Mouse (Mus musculus): ENCODE results near the gene Arhgef19. TPM values are rescaled to one million over a fixed set of nuclear protein-coding genes. Genes with fewer than 3 reads are reported as not detected.

Gene Arhgef19
- polyA plus RNA-seq, 1 experiment from 2014 or later, result 0.61 TPM

DNA sequence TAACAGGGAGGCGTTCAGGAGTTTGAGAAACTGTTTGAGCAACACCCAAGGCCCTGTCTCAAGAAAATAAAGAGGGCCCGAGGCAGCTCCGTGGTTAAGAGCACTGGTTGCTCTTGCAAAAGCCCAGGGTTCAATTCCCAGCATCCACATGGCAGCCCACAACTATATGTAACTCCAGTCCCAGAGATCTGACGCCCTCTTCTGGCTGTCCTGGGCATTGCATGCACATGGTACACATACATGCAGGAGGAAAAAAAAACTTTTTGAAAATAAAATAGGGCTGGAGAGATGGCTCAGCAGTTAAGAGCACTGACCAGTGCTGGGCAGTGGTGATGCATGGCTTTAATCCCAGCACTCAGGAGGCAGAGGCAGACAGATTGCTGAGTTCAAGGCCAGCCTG, 29.1 kb downstream of the Arhgef19 start:
- H3K4me3 ChIP-seq (ENCODE audit: low read depth, low read length), result no peak overlapping the region
- H3K9me3 ChIP-seq (ENCODE audit: control insufficient read depth, low read length), result no peaks in the 10 kb centered on the region
- H3K27me3 ChIP-seq (ENCODE audit: control insufficient read depth, insufficient read depth, low read length), result peaks cover 3% of the 10 kb centered on the region; the same call in 1 of the 2 replicates
- no peak overlapping the region for H3K9ac ChIP-seq (ENCODE audit: low read length)
- no peak for ATAC-seq (ENCODE audit: low FRiP score)
- H3K36me3 ChIP-seq (ENCODE audit: control insufficient read depth, insufficient read depth, low read length), result no peaks in the 10 kb centered on the region
- WGBS, result 80% methylated on average over 4 of the region's 4 CpGs
- peaks cover 2% of the 10 kb centered on the region; the same call in 1 of the 2 replicates for H3K4me1 ChIP-seq (ENCODE audit: control insufficient read depth, insufficient read depth, low read length)
- no peak overlapping the region for H3K4me2 ChIP-seq
- no peak overlapping the region for H3K27ac ChIP-seq (ENCODE audit: low read depth, low read length)
- DNase-seq (ENCODE audit: low spot score, missing footprints), result no peak

DNA sequence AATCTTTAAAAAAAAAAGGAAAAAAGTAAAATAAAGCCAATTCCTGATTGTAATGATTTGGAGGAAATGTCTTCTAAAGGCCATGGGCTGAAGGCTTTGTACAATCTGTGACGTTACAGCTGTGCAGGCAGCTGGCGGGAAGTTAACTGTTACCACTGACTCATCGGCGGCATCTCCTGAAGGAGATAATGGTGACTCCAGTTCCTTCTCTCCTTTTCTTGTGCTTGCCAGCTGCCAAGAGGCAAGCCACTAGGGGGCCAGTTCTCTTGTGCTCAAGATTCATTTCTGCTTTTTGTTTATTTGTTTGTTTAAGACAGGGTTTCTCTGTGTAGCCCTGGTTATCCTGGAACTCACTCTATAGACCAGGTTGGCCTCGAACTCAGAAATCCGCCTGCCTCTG, 29.8 kb downstream of the Arhgef19 start:
- Histone ChIP-seq H3K27me3 (ENCODE audit: control insufficient read depth, insufficient read depth, low read length) (peaks cover 3% of the 10 kb centered on the region; the same call in 1 of the 2 replicates), H3K36me3 (ENCODE audit: control insufficient read depth, insufficient read depth, low read length) (no peaks in the 10 kb centered on the region), H3K4me1 (ENCODE audit: control insufficient read depth, insufficient read depth, low read length) (peaks cover 6% of the 10 kb centered on the region), H3K4me2 (no peak overlapping the region), H3K9ac (ENCODE audit: low read length) (no peak overlapping the region), H3K9me3 (ENCODE audit: control insufficient read depth, low read length) (no peaks in the 10 kb centered on the region), H3K4me3 (ENCODE audit: low read depth, low read length) (no peak overlapping the region), H3K27ac (ENCODE audit: low read depth, low read length) (no peak overlapping the region)
- 87% methylated on average over 6 of the region's 6 CpGs for WGBS
- DNase-seq (ENCODE audit: low spot score, missing footprints), result no peak
- no peak for ATAC-seq (ENCODE audit: low FRiP score)

DNA sequence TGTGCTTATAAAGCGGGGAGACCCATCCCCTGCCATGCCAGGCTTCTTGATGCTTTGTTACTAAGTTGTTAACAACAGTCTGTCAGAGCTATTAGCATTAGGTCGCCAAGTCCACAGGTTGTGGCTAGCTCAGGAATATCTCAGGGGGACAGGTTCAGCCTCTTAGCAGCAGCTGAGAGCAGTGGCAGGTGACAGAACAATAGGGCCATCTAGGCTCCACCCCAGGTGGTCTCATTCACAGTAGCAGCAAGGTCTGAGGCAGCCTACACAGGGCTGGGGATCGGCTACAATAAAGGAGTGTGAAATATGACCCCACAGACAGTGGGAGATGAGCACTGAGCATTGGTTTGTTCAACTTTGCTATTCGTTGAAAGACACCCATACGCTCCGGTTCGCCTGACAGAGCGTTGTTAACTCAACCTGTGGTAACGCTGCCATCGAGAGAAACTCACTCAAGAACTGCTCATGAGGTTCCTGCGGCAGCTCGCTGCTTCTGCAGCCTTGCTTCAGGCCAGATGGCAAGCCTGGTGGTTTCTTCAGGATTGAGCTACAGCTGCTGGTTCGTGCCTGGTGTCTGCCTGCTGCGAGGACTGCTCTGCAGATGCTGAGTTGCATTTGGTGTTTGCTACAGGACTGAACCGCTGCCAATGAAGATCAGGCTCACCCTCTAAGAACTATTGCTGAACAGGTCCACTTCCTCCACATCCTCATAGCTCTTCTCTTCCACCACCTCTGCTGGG, 31.1 kb downstream of the Arhgef19 start:
- Histone ChIP-seq H3K9ac (ENCODE audit: low read length) (no peak overlapping the region), H3K27me3 (ENCODE audit: control insufficient read depth, insufficient read depth, low read length) (peaks cover 3% of the 10 kb centered on the region; the same call in 1 of the 2 replicates), H3K4me2 (no peak overlapping the region), H3K27ac (ENCODE audit: low read depth, low read length) (no peak overlapping the region), H3K4me3 (ENCODE audit: low read depth, low read length) (no peak overlapping the region), H3K9me3 (ENCODE audit: control insufficient read depth, low read length) (no peaks in the 10 kb centered on the region), H3K4me1 (ENCODE audit: control insufficient read depth, insufficient read depth, low read length) (peaks cover 17% of the 10 kb centered on the region), H3K36me3 (ENCODE audit: control insufficient read depth, insufficient read depth, low read length) (no peaks in the 10 kb centered on the region)
- no peak for DNase-seq (ENCODE audit: low spot score, missing footprints)
- 62% methylated on average over 15 of the region's 15 CpGs for WGBS
- ATAC-seq (ENCODE audit: low FRiP score), result no peak

DNA sequence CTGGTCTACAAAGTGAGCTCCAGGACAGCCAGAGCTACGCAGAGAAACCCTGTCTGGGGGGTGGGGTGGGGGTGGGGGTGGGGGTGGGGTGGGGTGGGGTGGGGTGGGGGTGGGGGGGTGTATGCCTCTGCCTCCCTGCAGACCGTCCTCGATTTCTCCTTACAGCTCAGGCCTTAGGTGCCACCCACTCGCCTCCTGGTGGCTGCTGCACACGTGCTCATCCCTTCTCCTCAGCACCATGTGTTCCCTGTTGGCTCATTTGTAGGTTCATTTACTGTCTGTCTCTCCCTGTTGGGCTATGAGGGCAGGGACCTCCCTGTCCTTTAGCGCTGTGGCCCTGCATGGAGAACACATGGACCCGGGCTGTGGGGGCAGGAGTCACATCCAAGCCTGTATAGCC, 31.9 kb downstream of the Arhgef19 start:
- WGBS, result 89% methylated on average over 7 of the region's 7 CpGs

DNA sequence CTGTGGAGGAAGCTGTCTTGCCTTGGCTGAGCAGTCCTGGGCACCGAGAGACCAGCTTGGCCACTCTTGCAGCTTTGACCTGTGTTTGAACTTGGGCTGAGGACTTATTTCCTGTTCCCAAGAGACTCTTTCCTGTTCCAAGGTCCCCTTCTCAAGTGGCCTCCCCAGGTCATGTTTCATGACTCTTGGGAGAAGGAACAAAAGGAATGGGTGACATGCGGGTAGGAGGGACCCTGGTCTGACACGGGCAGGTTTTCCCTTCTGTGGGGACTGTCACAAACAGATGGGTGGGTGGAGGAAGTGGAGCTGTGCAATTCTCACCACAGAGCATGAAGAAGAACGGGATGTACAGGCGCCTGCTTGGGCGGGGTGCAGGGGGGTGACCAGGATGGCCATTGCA, 32.4 kb downstream of the Arhgef19 start:
- H3K9ac ChIP-seq (ENCODE audit: low read length), result no peak overlapping the region
- H3K4me1 ChIP-seq (ENCODE audit: control insufficient read depth, insufficient read depth, low read length), result peaks cover 20% of the 10 kb centered on the region
- no peaks in the 10 kb centered on the region for H3K9me3 ChIP-seq (ENCODE audit: control insufficient read depth, low read length)
- H3K27ac ChIP-seq (ENCODE audit: low read depth, low read length), result no peak overlapping the region
- no peaks in the 10 kb centered on the region for H3K36me3 ChIP-seq (ENCODE audit: control insufficient read depth, insufficient read depth, low read length)
- ATAC-seq (ENCODE audit: low FRiP score) (no peak), DNase-seq (ENCODE audit: low spot score, missing footprints) (no peak)
- H3K4me2 ChIP-seq, result no peak overlapping the region
- no peak overlapping the region for H3K4me3 ChIP-seq (ENCODE audit: low read depth, low read length)
- H3K27me3 ChIP-seq (ENCODE audit: control insufficient read depth, insufficient read depth, low read length), result peaks cover 5% of the 10 kb centered on the region; the same call in 1 of the 2 replicates
- 85% methylated on average over 6 of the region's 6 CpGs for WGBS

More for the DNA sequence above, 31.9 kb downstream of the Arhgef19 start:
- DNase-seq (ENCODE audit: low spot score, missing footprints) (no peak), ATAC-seq (ENCODE audit: low FRiP score) (no peak)
- Histone ChIP-seq H3K9me3 (ENCODE audit: control insufficient read depth, low read length) (no peaks in the 10 kb centered on the region), H3K27ac (ENCODE audit: low read depth, low read length) (no peak overlapping the region), H3K9ac (ENCODE audit: low read length) (no peak overlapping the region), H3K27me3 (ENCODE audit: control insufficient read depth, insufficient read depth, low read length) (peaks cover 5% of the 10 kb centered on the region; the same call in 1 of the 2 replicates), H3K4me1 (ENCODE audit: control insufficient read depth, insufficient read depth, low read length) (peaks cover 20% of the 10 kb centered on the region), H3K4me3 (ENCODE audit: low read depth, low read length) (no peak overlapping the region), H3K36me3 (ENCODE audit: control insufficient read depth, insufficient read depth, low read length) (no peaks in the 10 kb centered on the region), H3K4me2 (no peak overlapping the region)

DNA sequence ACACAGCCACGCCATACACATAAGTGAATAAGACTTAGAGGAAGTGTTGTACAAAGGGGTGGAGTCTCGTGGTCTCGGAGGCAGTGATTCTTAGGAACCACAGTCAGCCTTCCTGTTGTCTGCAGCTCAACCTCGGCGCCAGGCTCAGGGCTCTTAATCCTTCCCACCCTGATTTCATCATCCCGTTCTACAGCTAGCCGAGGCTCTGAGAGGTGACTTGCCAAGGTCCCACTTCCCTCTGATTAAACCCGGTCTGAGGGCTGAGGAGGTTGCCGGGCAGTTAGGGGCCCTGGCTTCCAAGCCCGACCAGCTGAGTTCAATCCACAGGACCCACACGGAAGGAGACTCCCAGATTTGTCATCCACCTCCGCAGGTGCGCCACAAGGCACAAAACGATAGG, 33.6 kb downstream of the Arhgef19 start:
- no peak for DNase-seq (ENCODE audit: low spot score, missing footprints)
- Histone ChIP-seq H3K36me3 (ENCODE audit: control insufficient read depth, insufficient read depth, low read length) (no peaks in the 10 kb centered on the region), H3K4me1 (ENCODE audit: control insufficient read depth, insufficient read depth, low read length) (peaks cover 20% of the 10 kb centered on the region), H3K4me2 (0 out of 2 replicates have a peak overlapping the region, but pooled peaks have one; percentile 20), H3K9ac (ENCODE audit: low read length) (no peak overlapping the region), H3K9me3 (ENCODE audit: control insufficient read depth, low read length) (no peaks in the 10 kb centered on the region), H3K27me3 (ENCODE audit: control insufficient read depth, insufficient read depth, low read length) (peaks cover 5% of the 10 kb centered on the region; the same call in 1 of the 2 replicates), H3K4me3 (ENCODE audit: low read depth, low read length) (no peak overlapping the region), H3K27ac (ENCODE audit: low read depth, low read length) (no peak overlapping the region)
- 18% methylated on average over 14 of the region's 14 CpGs for WGBS
- ATAC-seq (ENCODE audit: low FRiP score), result no peak

DNA sequence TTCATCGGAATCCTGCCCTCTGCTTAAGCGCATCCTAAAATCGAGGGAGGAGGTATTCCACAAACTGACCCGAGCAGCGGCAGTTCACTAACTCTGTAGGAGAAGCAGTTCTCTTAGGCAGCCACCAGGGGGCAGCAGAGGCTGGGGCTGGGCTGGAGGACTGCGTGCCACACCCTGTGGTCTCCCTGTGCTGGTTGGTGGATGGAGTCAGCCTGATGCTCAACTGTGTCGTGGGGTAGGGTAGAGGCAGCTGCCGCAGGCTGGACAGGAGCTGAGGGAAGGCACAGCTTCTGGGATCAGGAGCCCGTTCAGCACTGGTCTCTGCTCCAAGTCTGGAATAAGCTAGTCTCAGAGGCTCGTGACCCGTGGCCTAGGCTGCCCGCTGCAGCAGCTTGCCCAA, 34.0 kb downstream of the Arhgef19 start:
- Histone ChIP-seq H3K4me1 (ENCODE audit: control insufficient read depth, insufficient read depth, low read length) (peaks cover 23% of the 10 kb centered on the region), H3K4me2 (0 out of 2 replicates have a peak overlapping the region, but pooled peaks have one; percentile 20), H3K36me3 (ENCODE audit: control insufficient read depth, insufficient read depth, low read length) (no peaks in the 10 kb centered on the region), H3K27me3 (ENCODE audit: control insufficient read depth, insufficient read depth, low read length) (peaks cover 5% of the 10 kb centered on the region; the same call in 1 of the 2 replicates), H3K27ac (ENCODE audit: low read depth, low read length) (no peak overlapping the region), H3K9ac (ENCODE audit: low read length) (no peak overlapping the region), H3K4me3 (ENCODE audit: low read depth, low read length) (no peak overlapping the region), H3K9me3 (ENCODE audit: control insufficient read depth, low read length) (no peaks in the 10 kb centered on the region)
- WGBS, result 19% methylated on average over 12 of the region's 12 CpGs
- DNase-seq (ENCODE audit: low spot score, missing footprints) (peak; percentile 98), ATAC-seq (ENCODE audit: low FRiP score) (peak; percentile 79)

DNA sequence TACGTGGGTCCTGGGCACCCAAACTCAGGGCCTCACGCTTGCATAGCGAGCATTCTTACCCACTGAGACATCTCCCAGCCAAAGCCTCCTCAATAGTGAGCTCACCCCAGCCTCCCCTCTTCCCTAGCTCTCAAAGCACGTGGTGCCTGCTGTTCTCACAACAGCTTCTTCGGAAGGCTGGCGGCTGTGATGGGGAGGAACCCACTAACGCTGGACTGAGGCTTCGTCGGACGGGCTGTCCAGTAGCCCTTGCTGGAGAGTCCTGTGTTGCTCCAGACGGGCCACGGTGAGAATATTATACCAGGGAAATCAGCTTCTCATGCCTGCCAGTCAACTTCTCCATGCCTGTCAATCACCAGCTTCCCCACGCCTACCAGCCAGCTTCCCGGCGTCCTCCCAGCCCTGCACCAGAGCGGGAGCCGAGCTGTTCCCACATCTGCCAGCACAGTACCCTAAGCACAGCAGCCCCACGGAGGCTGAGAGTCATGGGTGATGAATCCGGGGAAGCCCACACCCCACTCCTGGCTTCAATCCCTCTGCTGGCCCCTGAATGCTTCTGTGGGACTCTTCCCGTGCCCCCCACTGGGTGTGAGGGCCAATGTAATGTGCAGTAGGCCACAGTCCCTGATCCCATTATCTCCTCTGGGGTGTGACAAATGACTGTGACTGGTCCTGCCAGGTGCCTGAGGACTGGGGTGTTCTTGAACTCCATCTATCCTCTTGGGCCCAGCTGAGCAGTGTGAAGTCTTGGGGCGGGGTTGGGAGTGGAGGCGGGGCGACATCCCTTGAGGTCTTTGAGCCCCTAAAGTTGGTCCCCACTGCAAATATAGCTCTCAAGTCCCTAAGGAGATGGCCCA, 35.4 kb downstream of the Arhgef19 start:
- H3K4me3 ChIP-seq (ENCODE audit: low read depth, low read length), result no peak overlapping the region
- peaks cover 34% of the 10 kb centered on the region for H3K4me1 ChIP-seq (ENCODE audit: control insufficient read depth, insufficient read depth, low read length)
- H3K9ac ChIP-seq (ENCODE audit: low read length), result peak overlapping the region; percentile 29; the same call in 1 of the 2 replicates
- peaks cover 5% of the 10 kb centered on the region; the same call in 1 of the 2 replicates for H3K27me3 ChIP-seq (ENCODE audit: control insufficient read depth, insufficient read depth, low read length)
- H3K4me2 ChIP-seq, result peak overlapping the region; percentile 16
- H3K9me3 ChIP-seq (ENCODE audit: control insufficient read depth, low read length), result no peaks in the 10 kb centered on the region
- 19% methylated on average over 22 of the region's 23 CpGs for WGBS
- no peaks in the 10 kb centered on the region for H3K36me3 ChIP-seq (ENCODE audit: control insufficient read depth, insufficient read depth, low read length)
- DNase-seq (ENCODE audit: low spot score, missing footprints), result peak; percentile 96
- ATAC-seq (ENCODE audit: low FRiP score), result peak; percentile 79
- H3K27ac ChIP-seq (ENCODE audit: low read depth, low read length), result peak overlapping the region; percentile 75

DNA sequence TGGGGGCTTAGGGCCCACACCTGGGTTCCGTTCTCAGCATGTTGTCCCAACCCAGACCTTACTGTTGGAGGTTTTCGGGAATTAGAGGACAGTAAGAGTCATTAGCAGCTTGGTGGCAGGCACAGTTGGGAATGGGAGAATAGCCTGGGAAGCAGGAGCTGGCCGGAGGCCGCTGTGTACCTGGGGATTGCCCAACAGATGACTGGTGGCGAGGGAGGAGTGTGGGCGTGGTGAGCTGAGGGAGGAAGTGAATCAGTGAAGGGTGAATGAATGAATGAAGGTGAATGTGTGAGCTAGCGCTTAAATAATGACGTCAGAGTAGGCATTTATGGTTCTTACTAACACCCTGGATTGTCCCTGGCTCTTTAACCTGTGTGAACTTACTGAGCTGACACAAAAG, 37.9 kb downstream of the Arhgef19 start:
- ATAC-seq (ENCODE audit: low FRiP score), result no peak
- Histone ChIP-seq H3K4me3 (ENCODE audit: low read depth, low read length) (no peak overlapping the region), H3K4me2 (no peak overlapping the region), H3K27me3 (ENCODE audit: control insufficient read depth, insufficient read depth, low read length) (peaks cover 4% of the 10 kb centered on the region; the same call in 1 of the 2 replicates), H3K4me1 (ENCODE audit: control insufficient read depth, insufficient read depth, low read length) (peaks cover 34% of the 10 kb centered on the region), H3K9ac (ENCODE audit: low read length) (no peak overlapping the region), H3K9me3 (ENCODE audit: control insufficient read depth, low read length) (no peaks in the 10 kb centered on the region), H3K27ac (ENCODE audit: low read depth, low read length) (no peak overlapping the region), H3K36me3 (ENCODE audit: control insufficient read depth, insufficient read depth, low read length) (no peaks in the 10 kb centered on the region)
- DNase-seq (ENCODE audit: low spot score, missing footprints), result no peak
- 83% methylated on average over 8 of the region's 8 CpGs for WGBS
